Mouse (Mus musculus) heart, postnatal 25 days (tissue): Measurements from ENCODE around the gene Mrnip. TPM values are rescaled to one million over a fixed set of nuclear protein-coding genes. Genes with fewer than 3 reads are reported as not detected.
A peak's percentile ranks its signal among the peaks of the same experiment; 100 is the strongest.

Experiments
- DNase-seq: peaks from one replicate; pipeline ENCODE4 v3.0.0; 2022; ENCODE audit warnings: low spot score
- intact Hi-C: fragments of 180-260 bp; cut with DNase I; formaldehyde crosslinking; loops from one replicate; pipeline ENCODE4 v1.15.1; 2025
- total RNA-seq, 2 experiments: library from RNA; stranded (reverse); gene quantifications; 2 replicates each; pipeline ENCODE4 v1.2.3; 2021

Gene Mrnip
- total RNA-seq, 2 experiments from 2014 or later = 2.3 to 2.7 TPM

GRCm38 (mm10) chr11:50156725-50157258, 17.5 kb upstream of the Mrnip start:
- DNase-seq = no peak

GRCm38 (mm10) chr11:50158346-50158745, 15.9 kb upstream of the Mrnip start:
- intact Hi-C loops = no loop called here
- no peak for DNase-seq

More at GRCm38 (mm10) chr11:50156725-50157258, 17.5 kb upstream of the Mrnip start:
- intact Hi-C loops = no loop called here

- intact Hi-C loops = no loop called here
- no peak for DNase-seq
Measured at GRCm38 (mm10) chr11:50159347-50159746, 14.9 kb upstream of the Mrnip start.

- intact Hi-C loops = loop anchor here (2.0 to 5.0 kb wide), 2 partner anchors 69 to 201 kb away; no protein-coding TSS in a partner anchor
- no peak for DNase-seq
Measured at GRCm38 (mm10) chr11:50161578-50162304, 12.5 kb upstream of the Mrnip start.

GRCm38 (mm10) chr11:50162338-50163050, 11.8 kb upstream of the Mrnip start:
- no peak for DNase-seq
- intact Hi-C loops = loop anchor here (5.0 kb wide), 1 partner anchor 200 kb away; no protein-coding TSS in a partner anchor

- intact Hi-C loops = no loop called here
Measured at GRCm38 (mm10) chr11:50168352-50168751, 5.9 kb upstream of the Mrnip start.

GRCm38 (mm10) chr11:50174730-50175187, 515 bp downstream of the Mrnip start:
- peak; percentile 91 for DNase-seq
- intact Hi-C loops = loop anchor here (2.0 kb wide), 1 partner anchor 50 kb away; no protein-coding TSS in a partner anchor

More at GRCm38 (mm10) chr11:50168352-50168751, 5.9 kb upstream of the Mrnip start:
- DNase-seq = no peak

GRCm38 (mm10) chr11:50176351-50176750, 2.1 kb downstream of the Mrnip start:
- intact Hi-C loops = no loop called here

GRCm38 (mm10) chr11:50177111-50177510, 2.9 kb downstream of the Mrnip start:
- DNase-seq = no peak
- intact Hi-C loops = no loop called here

More at GRCm38 (mm10) chr11:50176351-50176750, 2.1 kb downstream of the Mrnip start:
- DNase-seq = no peak

- intact Hi-C loops = no loop called here
Measured at GRCm38 (mm10) chr11:50178532-50179488, 4.6 kb downstream of the Mrnip start.

GRCm38 (mm10) chr11:50180478-50181231, 6.4 kb downstream of the Mrnip start:
- DNase-seq = no peak
- intact Hi-C loops = no loop called here

More at GRCm38 (mm10) chr11:50178532-50179488, 4.6 kb downstream of the Mrnip start:
- no peak for DNase-seq

- intact Hi-C loops = no loop called here
- DNase-seq = no peak
Measured at GRCm38 (mm10) chr11:50182702-50183101, 8.5 kb downstream of the Mrnip start.

GRCm38 (mm10) chr11:50184788-50185187, 10.5 kb downstream of the Mrnip start:
- DNase-seq = no peak
- intact Hi-C loops = no loop called here

GRCm38 (mm10) chr11:50188682-50189081, 14.4 kb downstream of the Mrnip start:
- no peak for DNase-seq
- intact Hi-C loops = no loop called here

- intact Hi-C loops = no loop called here
- no peak for DNase-seq
Measured at GRCm38 (mm10) chr11:50190362-50190761, 16.1 kb downstream of the Mrnip start.

- intact Hi-C loops = no loop called here
- DNase-seq = no peak
Measured at GRCm38 (mm10) chr11:50192278-50192677, 18.0 kb downstream of the Mrnip start.

GRCm38 (mm10) chr11:50194070-50194469, 19.8 kb downstream of the Mrnip start:
- intact Hi-C loops = no loop called here
- DNase-seq = no peak

- intact Hi-C loops = no loop called here
- no peak for DNase-seq
Measured at GRCm38 (mm10) chr11:50194793-50195192, 20.5 kb downstream of the Mrnip start.

- no peak for DNase-seq
- intact Hi-C loops = no loop called here
Measured at GRCm38 (mm10) chr11:50197500-50197899, 23.3 kb downstream of the Mrnip start.
